Mouse (Mus musculus): ENCODE data around the gene Kcnmb2. TPM values are rescaled to one million over a fixed set of nuclear protein-coding genes. Genes with fewer than 3 reads are reported as not detected.

The Kcnmb2 gene
- total RNA-seq, 4 experiments from 2014 or later: 4.1 to 9.9 (median 5.4) TPM

GRCm38 (mm10) chr3:32012205-32012931, 110.1 kb downstream of the Kcnmb2 start:
- DNase-seq (ENCODE audit: low spot score in 2 of 2): no peak

GRCm38 (mm10) chr3:32020981-32021380, 118.7 kb downstream of the Kcnmb2 start:
- DNase-seq (ENCODE audit: low spot score in 2 of 2): no peak

- DNase-seq (ENCODE audit: low spot score in 2 of 2): no peak
Measured at GRCm38 (mm10) chr3:32029375-32030050, 127.2 kb downstream of the Kcnmb2 start.

- no peak for DNase-seq (ENCODE audit: low spot score in 2 of 2)
Measured at GRCm38 (mm10) chr3:32032381-32032780, 130.1 kb downstream of the Kcnmb2 start.

GRCm38 (mm10) chr3:32043814-32044213, 141.5 kb downstream of the Kcnmb2 start:
- peak in 1 of 2 experiments; percentile 82 for DNase-seq (ENCODE audit: low spot score in 2 of 2)

- DNase-seq (ENCODE audit: low spot score in 2 of 2): no peak
Measured at GRCm38 (mm10) chr3:32048777-32049176, 146.5 kb downstream of the Kcnmb2 start.

- DNase-seq (ENCODE audit: low spot score in 2 of 2): no peak
Measured at GRCm38 (mm10) chr3:32052596-32052995, 150.3 kb downstream of the Kcnmb2 start.

- DNase-seq (ENCODE audit: low spot score in 2 of 2): no peak
Measured at GRCm38 (mm10) chr3:32053610-32054241, 151.4 kb downstream of the Kcnmb2 start.

- DNase-seq (ENCODE audit: low spot score in 2 of 2): peak in 1 of 2 experiments; percentile 54
Measured at GRCm38 (mm10) chr3:32059888-32060656, 157.8 kb downstream of the Kcnmb2 start.

- DNase-seq (ENCODE audit: low spot score in 2 of 2): no peak
Measured at GRCm38 (mm10) chr3:32062685-32063084, 160.4 kb downstream of the Kcnmb2 start.

GRCm38 (mm10) chr3:32063312-32063711, 161.0 kb downstream of the Kcnmb2 start:
- DNase-seq (ENCODE audit: low spot score in 2 of 2): no peak

- DNase-seq (ENCODE audit: low spot score in 2 of 2): no peak
Measured at GRCm38 (mm10) chr3:32067004-32067935, 165.0 kb downstream of the Kcnmb2 start.

GRCm38 (mm10) chr3:32073881-32074280, 171.6 kb downstream of the Kcnmb2 start:
- no peak for DNase-seq (ENCODE audit: low spot score in 2 of 2)

- DNase-seq (ENCODE audit: low spot score in 2 of 2): no peak
Measured at GRCm38 (mm10) chr3:32088762-32089161, 186.5 kb downstream of the Kcnmb2 start.

GRCm38 (mm10) chr3:32101391-32101790, 199.1 kb downstream of the Kcnmb2 start:
- no peak for DNase-seq (ENCODE audit: low spot score in 2 of 2)

- no peak for DNase-seq (ENCODE audit: low spot score in 2 of 2)
Measured at GRCm38 (mm10) chr3:32119851-32120250, 217.5 kb downstream of the Kcnmb2 start.

- no peak for DNase-seq (ENCODE audit: low spot score in 2 of 2)
Measured at GRCm38 (mm10) chr3:32121731-32122130, 219.4 kb downstream of the Kcnmb2 start.

- no peak for DNase-seq (ENCODE audit: low spot score in 2 of 2)
Measured at GRCm38 (mm10) chr3:32125431-32125830, 223.1 kb downstream of the Kcnmb2 start.

- no peak for DNase-seq (ENCODE audit: low spot score in 2 of 2)
Measured at GRCm38 (mm10) chr3:32128391-32128790, 226.1 kb downstream of the Kcnmb2 start.

GRCm38 (mm10) chr3:32130696-32131095, 228.4 kb downstream of the Kcnmb2 start:
- no peak for DNase-seq (ENCODE audit: low spot score in 2 of 2)

All from left cerebral cortex, adult 8-10 months (tissue).